ENCODE assay signal across 17 mouse cellular contexts in the genomic region with DNA sequence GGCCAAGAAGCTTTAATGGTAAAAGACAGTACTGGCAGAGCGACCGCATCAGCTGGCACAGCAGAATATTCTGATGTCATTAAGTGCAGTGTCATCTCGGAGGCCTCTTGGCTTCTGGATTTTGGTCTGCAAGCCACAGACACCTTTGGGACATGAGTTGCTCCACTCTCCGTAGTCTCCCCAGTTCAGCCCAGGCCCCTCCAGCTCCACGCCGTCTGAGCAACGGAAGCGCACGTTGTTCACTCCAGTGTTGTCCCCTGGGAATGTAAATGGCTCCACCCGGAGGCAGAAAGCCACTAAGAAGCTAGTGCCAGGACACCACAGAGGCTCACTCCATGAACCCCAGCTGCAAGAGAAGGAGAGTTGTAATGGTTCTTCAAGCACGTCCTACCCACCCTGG. TPM values are rescaled to one million over a fixed set of nuclear protein-coding genes. Genes with fewer than 3 reads are reported as not detected.
A peak's percentile ranks its signal among the peaks of the same experiment; 100 is the strongest.
DNase-seq lines count a peak whose midpoint lies in the region; ATAC-seq and TF ChIP-seq lines count a peak whose summit lies in the region.
"Had no signal": no experiment of that assay in that cellular context is flagged by ENCODE, and none has a peak within 500 bp of the region (broad histone marks: within the 10 kb centered on the region; RNA-seq: fewer than 3 reads in every experiment).

No protein-coding gene starts in this region.

- no peaks in the 10 kb centered on the region for H3K36me3 ChIP-seq in forebrain, embryonic 10.5 days (replicated peaks)
- no peaks in the 10 kb centered on the region for H3K36me3 ChIP-seq in forebrain, embryonic 11.5 days (ENCODE audit: control insufficient read depth, insufficient read depth, low read length)
- peaks cover 22% of the 10 kb centered on the region for H3K36me3 ChIP-seq in small intestine, adult 2 months (ENCODE audit: control insufficient read depth, insufficient read depth, low read length)
- H3K36me3 ChIP-seq: liver, embryonic 13.5 days had no signal

- H3K9me3 ChIP-seq in forebrain, embryonic 10.5 days = no peaks in the 10 kb centered on the region
- no peaks in the 10 kb centered on the region for H3K9me3 ChIP-seq in forebrain, embryonic 11.5 days (ENCODE audit: control insufficient read depth, low read length)
- H3K9me3 ChIP-seq: forebrain, embryonic 13.5 days; liver, embryonic 13.5 days had no signal

- H3K4me2 ChIP-seq in forebrain, embryonic 11.5 days (ENCODE audit: low read depth, low read length, severe bottlenecking) = no peak overlapping the region
- H3K4me2 ChIP-seq: forebrain, embryonic 13.5 days; liver, embryonic 13.5 days had no signal

- H3K4me1 ChIP-seq in forebrain, embryonic 10.5 days = peaks cover 21% of the 10 kb centered on the region
- H3K4me1 ChIP-seq in forebrain, embryonic 11.5 days (replicated peaks; ENCODE audit: control insufficient read depth, insufficient read depth, low read length) = no peaks in the 10 kb centered on the region
- peaks cover 16% of the 10 kb centered on the region for H3K4me1 ChIP-seq in small intestine, adult 2 months (ENCODE audit: control insufficient read depth, insufficient read depth, insufficient read length, low read length)

- whole genome bisulfite sequencing in forebrain, embryonic 10.5 days = 64% methylated on average over 11 of the region's 11 CpGs
- WGBS in forebrain, embryonic 11.5 days = 60% methylated on average over 11 of the region's 11 CpGs
- WGBS in small intestine, adult 2 months = 65% methylated on average over 11 of the region's 11 CpGs

- ATAC-seq in forebrain, embryonic 11.5 days (replicated peaks; ENCODE audit: low FRiP score) = no peak
- ATAC-seq in cerebellum, adult (ENCODE audit: insufficient number of reproducible peaks, low FRiP score, low TSS enrichment) = no peak
- ATAC-seq: forebrain, embryonic 13.5 days had no signal

- H3K27me3 ChIP-seq in forebrain, embryonic 10.5 days (ENCODE audit: poor library complexity, severe bottlenecking) = peaks cover 22% of the 10 kb centered on the region; the same call in 1 of the 2 replicates
- no peaks in the 10 kb centered on the region for H3K27me3 ChIP-seq in forebrain, embryonic 11.5 days (ENCODE audit: control insufficient read depth, insufficient read depth, low read length)
- H3K27me3 ChIP-seq in small intestine, adult 2 months (ENCODE audit: control insufficient read depth, insufficient read depth, low read length) = no peaks in the 10 kb centered on the region
- H3K27me3 ChIP-seq: forebrain, embryonic 13.5 days had no signal

- H3K4me3 ChIP-seq in forebrain, embryonic 10.5 days = no peak overlapping the region
- no peak overlapping the region for H3K4me3 ChIP-seq in forebrain, embryonic 11.5 days (ENCODE audit: low read depth, low read length)
- H3K4me3 ChIP-seq in small intestine, adult 2 months (ENCODE audit: low read depth, low read length) = no peak overlapping the region
- H3K4me3 ChIP-seq: forebrain, embryonic 13.5 days; layer of hippocampus, adult 2 months; liver, embryonic 13.5 days had no signal

- no peak overlapping the region for H3K9ac ChIP-seq in forebrain, embryonic 11.5 days (ENCODE audit: low read length)
- H3K9ac ChIP-seq: forebrain, embryonic 13.5 days; liver, embryonic 13.5 days had no signal

- no peak for TF ChIP-seq POLR2A in small intestine, adult 2 months (IDR thresholded peaks at IDR 0.05; ENCODE audit: low read depth, low read length)

- intact Hi-C loops in gastrocnemius, postnatal 14 days (cut with DNase I; ENCODE audit: low total_unique reads) = no loop called here

- peak; percentile 21; the same call in 1 of the 2 replicates for TF ChIP-seq CTCF in small intestine, adult 2 months (IDR thresholded peaks at IDR 0.05; ENCODE audit: extremely low read depth, insufficient read length, insufficient replicate concordance, low read depth, low read length)

- DNase-seq in forebrain, embryonic 10.5 days (ENCODE audit: extremely low spot score, low spot score) = no peak
- no peak for DNase-seq in forebrain, embryonic 11.5 days (ENCODE audit: low spot score)
- DNase-seq in lung, postnatal 10 days = peak; percentile 47
- DNase-seq in lung, adult 18-20 months = no peak
- peak; percentile 56 for DNase-seq in gastrocnemius, postnatal 14 days
- DNase-seq in spleen, postnatal 14 days (ENCODE audit: low spot score in 2 of 2) = no peak
- DNase-seq: embryo, embryonic 11 days; kidney, adult 18-20 months; liver, embryonic 13.5 days; right cerebral cortex, postnatal 4 days; thymus, adult 18-20 months had no signal

- 0 out of 2 replicates have a peak overlapping the region, but pooled peaks have one; percentile 20 for H3K27ac ChIP-seq in forebrain, embryonic 10.5 days
- no peak overlapping the region for H3K27ac ChIP-seq in forebrain, embryonic 11.5 days (ENCODE audit: low read depth, low read length)
- H3K27ac ChIP-seq in small intestine, adult 2 months (ENCODE audit: insufficient read depth, low read depth, low read length) = no peak overlapping the region
- H3K27ac ChIP-seq: forebrain, embryonic 13.5 days; layer of hippocampus, adult 2 months; liver, embryonic 13.5 days had no signal

RNA-seq across cellular contexts. Expression of a gene that starts 0.9 kb away (rescaled TPM):
- polyA plus RNA-seq in forebrain, embryonic 10.5 days (2016; fragmentation: Nextera tagmentation; extraction: Ambion mirVana) = 0.22 TPM in 1 of 2 replicates, not detected in the other
- not detected in 2 replicates for polyA plus RNA-seq in forebrain, embryonic 11.5 days (2014; fragmentation: Nextera tagmentation; extraction: Ambion mirVana)
- total RNA-seq in gastrocnemius, postnatal 14 days (2021) = not detected
- polyA plus RNA-seq in small intestine, adult 2 months (2012; rRNA removed) = not detected in 2 replicates
- total RNA-seq: layer of hippocampus, adult 2 months; left cerebral cortex, postnatal 10 days had no signal
- polyA plus RNA-seq: forebrain, embryonic 13.5 days had no signal

RNA-seq across cellular contexts. Expression of a gene that starts 5.5 kb away (rescaled TPM):
- 0.15 and 0.54 TPM in 2 replicates for polyA plus RNA-seq in forebrain, embryonic 10.5 days (2016; fragmentation: Nextera tagmentation; extraction: Ambion mirVana)
- 0.35 and 0.56 TPM in 2 replicates for polyA plus RNA-seq in forebrain, embryonic 11.5 days (2014; fragmentation: Nextera tagmentation; extraction: Ambion mirVana)
- total RNA-seq in gastrocnemius, postnatal 14 days (2021) = not detected
- 4.3 and 8.4 TPM in 2 replicates for polyA plus RNA-seq in small intestine, adult 2 months (2012; rRNA removed)
- total RNA-seq: layer of hippocampus, adult 2 months; left cerebral cortex, postnatal 10 days had no signal
- polyA plus RNA-seq: forebrain, embryonic 13.5 days had no signal

RNA-seq across cellular contexts. Expression of a gene that starts 8.5 kb away (rescaled TPM):
- polyA plus RNA-seq in forebrain, embryonic 10.5 days (2016; fragmentation: Nextera tagmentation; extraction: Ambion mirVana) = 0.52 and 0.82 TPM in 2 replicates
- 0.91 TPM in 1 of 2 replicates, not detected in the other for polyA plus RNA-seq in forebrain, embryonic 11.5 days (2014; fragmentation: Nextera tagmentation; extraction: Ambion mirVana)
- total RNA-seq in gastrocnemius, postnatal 14 days (2021) = not detected
- 331 and 587 TPM in 2 replicates for polyA plus RNA-seq in small intestine, adult 2 months (2012; rRNA removed)
- total RNA-seq: layer of hippocampus, adult 2 months had no signal

RNA-seq across cellular contexts. Expression of a gene that starts 11.6 kb away (rescaled TPM):
- polyA plus RNA-seq in forebrain, embryonic 10.5 days (2016; fragmentation: Nextera tagmentation; extraction: Ambion mirVana) = 1,074 and 1,112 TPM in 2 replicates
- 812 and 901 TPM in 2 replicates for polyA plus RNA-seq in forebrain, embryonic 11.5 days (2014; fragmentation: Nextera tagmentation; extraction: Ambion mirVana)
- 100 to 1,000 TPM; 292 to 301 TPM for total RNA-seq in gastrocnemius, postnatal 14 days (2021)
- 146 and 264 TPM in 2 replicates for polyA plus RNA-seq in small intestine, adult 2 months (2012; rRNA removed)

RNA-seq across cellular contexts. Expression of a gene that starts 19.2 kb away (rescaled TPM):
- not detected in 2 replicates for polyA plus RNA-seq in forebrain, embryonic 10.5 days (2016; fragmentation: Nextera tagmentation; extraction: Ambion mirVana)
- not detected in 2 replicates for polyA plus RNA-seq in forebrain, embryonic 11.5 days (2014; fragmentation: Nextera tagmentation; extraction: Ambion mirVana)
- total RNA-seq in gastrocnemius, postnatal 14 days (2021) = not detected
- not detected in 2 replicates for polyA plus RNA-seq in small intestine, adult 2 months (2012; rRNA removed)
- total RNA-seq: layer of hippocampus, adult 2 months; left cerebral cortex, postnatal 10 days had no signal
- polyA plus RNA-seq: forebrain, embryonic 13.5 days; heart, embryonic 16.5 days; liver, embryonic 13.5 days had no signal

Comparison
In these comparisons a context has a peak if more than half of its experiments do, and no peak if none do; other contexts are left out.
1. DNase-seq: peak in lung, postnatal 10 days (single experiment) and gastrocnemius, postnatal 14 days (single experiment); none in forebrain, embryonic 10.5 days (single experiment), forebrain, embryonic 11.5 days (single experiment), lung, adult 18-20 months (0 of 2) and spleen, postnatal 14 days (0 of 2).
2. RNA of a gene that starts 8.5 kb away (polyA plus RNA-seq): 331 to 587 TPM in small intestine, adult 2 months; 0.52 to 0.82 TPM in forebrain, embryonic 10.5 days and 0.91 TPM in forebrain, embryonic 11.5 days; every median in the first group is over 100 times any median in the second.